Mouse (Mus musculus): ENCODE results near the gene Rp9. TPM values are rescaled to one million over a fixed set of nuclear protein-coding genes. Genes with fewer than 3 reads are reported as not detected.

Gene Rp9
- total and polyA plus RNA-seq, 2 experiments from 2014 or later: 59.4 to 81.7 TPM

DNA sequence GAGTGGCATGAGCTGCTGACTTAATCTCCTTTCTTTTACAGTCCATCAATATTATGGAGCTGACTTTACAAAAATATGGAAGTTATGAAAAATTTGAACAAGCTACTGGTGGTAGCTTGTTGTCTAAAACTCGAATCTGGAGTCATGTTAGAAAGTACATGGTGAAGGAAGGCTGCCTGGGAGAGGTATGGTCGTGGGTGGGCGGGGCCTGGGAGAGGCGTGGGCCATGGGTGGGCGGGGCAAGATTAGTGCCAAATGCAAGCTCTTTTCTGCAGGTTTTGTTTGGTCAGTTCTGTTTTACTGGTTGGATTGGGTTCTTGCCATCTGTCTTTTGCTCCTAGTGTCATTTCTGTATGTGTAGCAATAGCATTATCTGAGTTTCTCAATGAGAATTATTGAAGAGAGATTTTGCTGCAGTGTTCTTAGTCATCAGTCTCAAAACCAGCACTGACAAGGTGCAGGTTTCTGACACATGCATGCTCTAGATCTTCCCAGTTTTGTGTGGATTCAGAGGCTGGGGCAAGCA is 39.2 kb downstream of the Rp9 start:
- H3K27me3 ChIP-seq (ENCODE audit: insufficient read depth, low read length): no peaks in the 10 kb centered on the region
- H3K27ac ChIP-seq (ENCODE audit: low read depth, low read length): no peak overlapping the region
- H3K4me3 ChIP-seq (ENCODE audit: low read depth, low read length): no peak overlapping the region
- DNase-seq (ENCODE audit: low spot score) (no peak), ATAC-seq (ENCODE audit: low FRiP score) (no peak)
- WGBS: 51% methylated on average over 5 of the region's 5 CpGs
- H3K9me3 ChIP-seq (ENCODE audit: low read length): no peaks in the 10 kb centered on the region
- no peaks in the 10 kb centered on the region for H3K36me3 ChIP-seq (ENCODE audit: insufficient read depth, low read length)
- no peak overlapping the region for H3K9ac ChIP-seq (replicated peaks; ENCODE audit: low read length, poor library complexity, severe bottlenecking)
- no peak overlapping the region for H3K4me2 ChIP-seq (ENCODE audit: low read depth, low read length, poor library complexity, severe bottlenecking)
- no peak for TF ChIP-seq CTCF (IDR thresholded peaks at IDR 0.05)
- H3K4me1 ChIP-seq (ENCODE audit: insufficient read depth, low read length): no peaks in the 10 kb centered on the region

DNA sequence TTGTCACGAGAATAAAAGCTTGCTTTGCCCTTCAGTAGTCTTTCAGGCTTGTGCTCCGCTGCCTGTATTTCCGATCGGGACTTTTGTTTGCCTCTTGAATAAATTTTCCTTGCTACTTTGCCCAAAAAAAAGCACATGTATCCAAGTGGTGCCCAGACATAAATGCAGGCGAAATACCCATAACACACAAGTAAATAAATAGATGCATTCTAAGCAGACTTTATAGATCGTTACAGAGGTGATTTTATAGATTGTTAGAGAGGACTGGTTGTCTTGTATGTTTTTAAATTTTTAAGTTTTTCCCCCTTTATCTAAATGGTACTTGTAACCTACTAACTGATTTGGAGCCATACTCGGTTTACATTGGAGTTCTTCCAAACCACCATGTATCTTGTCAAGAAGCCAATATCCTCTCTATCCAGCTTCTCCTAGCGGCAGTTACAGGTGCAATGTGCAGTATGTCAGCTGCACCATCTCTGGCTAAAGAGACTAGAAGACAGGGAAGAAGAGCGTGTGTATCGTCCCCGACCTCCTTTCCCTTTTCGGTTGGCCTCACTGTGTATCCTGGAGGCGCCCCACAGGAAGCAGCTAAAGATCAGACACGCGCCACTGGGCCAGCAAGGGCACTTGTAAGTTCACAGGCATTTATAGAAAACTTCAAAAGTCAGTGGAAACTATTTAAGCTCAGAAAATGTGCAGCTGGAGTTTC is 39.9 kb downstream of the Rp9 start:
- Histone ChIP-seq H3K4me2 (ENCODE audit: low read depth, low read length, poor library complexity, severe bottlenecking) (no peak overlapping the region; the same call in 1 of the 2 replicates), H3K36me3 (ENCODE audit: insufficient read depth, low read length) (no peaks in the 10 kb centered on the region; the same call in none of the 2 replicates), H3K27me3 (ENCODE audit: insufficient read depth, low read length) (no peaks in the 10 kb centered on the region), H3K9ac (replicated peaks; ENCODE audit: low read length, poor library complexity, severe bottlenecking) (no peak overlapping the region), H3K4me1 (ENCODE audit: insufficient read depth, low read length) (no peaks in the 10 kb centered on the region), H3K27ac (ENCODE audit: low read depth, low read length) (no peak overlapping the region), H3K4me3 (ENCODE audit: low read depth, low read length) (no peak overlapping the region), H3K9me3 (ENCODE audit: low read length) (no peaks in the 10 kb centered on the region)
- TF ChIP-seq CTCF (IDR thresholded peaks at IDR 0.05): no peak; the same call in 1 of the 2 replicates
- DNase-seq (ENCODE audit: low spot score): peak; percentile 51
- ATAC-seq (ENCODE audit: low FRiP score): no peak
- WGBS: 37% methylated on average over 15 of the region's 15 CpGs

DNA sequence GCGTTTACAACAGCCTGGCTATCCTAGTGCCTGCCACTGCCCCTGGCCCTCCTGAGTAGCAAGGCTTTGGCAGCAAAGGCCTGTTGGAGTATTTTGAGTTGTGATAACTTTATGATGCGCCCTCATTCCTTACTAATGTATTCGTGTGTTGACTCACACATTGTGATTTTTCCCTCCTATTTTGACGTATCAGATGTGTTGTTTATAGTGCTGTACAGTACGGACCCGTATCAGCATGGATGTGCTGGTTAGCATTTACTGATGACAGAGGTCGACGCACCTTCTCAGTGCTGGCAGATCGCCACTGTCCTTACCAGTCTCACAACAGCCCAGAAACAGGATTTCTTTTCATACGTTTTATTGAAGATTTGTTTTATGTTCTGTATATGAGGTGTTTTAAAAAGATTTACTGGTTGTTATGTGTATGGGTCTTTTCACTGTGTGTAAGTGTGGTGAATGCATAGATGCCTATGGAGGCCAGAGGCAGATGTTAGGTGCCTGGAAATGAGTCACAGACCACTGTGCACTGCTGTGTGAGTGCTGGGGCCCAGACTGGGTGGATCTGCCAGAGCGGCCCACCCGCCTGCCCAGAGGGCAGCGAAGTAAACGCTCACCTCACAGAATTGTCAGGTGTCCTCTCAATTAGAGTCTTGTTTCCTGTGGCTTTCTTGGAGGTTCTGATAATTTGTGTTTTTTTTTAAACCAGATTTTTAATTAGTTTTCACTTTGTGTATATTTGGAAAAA is 40.7 kb downstream of the Rp9 start:
- H3K9me3 ChIP-seq (ENCODE audit: low read length): no peaks in the 10 kb centered on the region
- no peaks in the 10 kb centered on the region; the same call in none of the 2 replicates for H3K36me3 ChIP-seq (ENCODE audit: insufficient read depth, low read length)
- no peak for TF ChIP-seq CTCF (IDR thresholded peaks at IDR 0.05)
- H3K27ac ChIP-seq (ENCODE audit: low read depth, low read length): no peak overlapping the region
- H3K4me2 ChIP-seq (ENCODE audit: low read depth, low read length, poor library complexity, severe bottlenecking): no peak overlapping the region
- no peaks in the 10 kb centered on the region for H3K4me1 ChIP-seq (ENCODE audit: insufficient read depth, low read length)
- no peak for ATAC-seq (ENCODE audit: low FRiP score)
- 80% methylated on average over 14 of the region's 14 CpGs for WGBS
- no peak for DNase-seq (ENCODE audit: low spot score)
- H3K4me3 ChIP-seq (ENCODE audit: low read depth, low read length): no peak overlapping the region
- H3K27me3 ChIP-seq (ENCODE audit: insufficient read depth, low read length): no peaks in the 10 kb centered on the region
- no peak overlapping the region for H3K9ac ChIP-seq (replicated peaks; ENCODE audit: low read length, poor library complexity, severe bottlenecking)

DNA sequence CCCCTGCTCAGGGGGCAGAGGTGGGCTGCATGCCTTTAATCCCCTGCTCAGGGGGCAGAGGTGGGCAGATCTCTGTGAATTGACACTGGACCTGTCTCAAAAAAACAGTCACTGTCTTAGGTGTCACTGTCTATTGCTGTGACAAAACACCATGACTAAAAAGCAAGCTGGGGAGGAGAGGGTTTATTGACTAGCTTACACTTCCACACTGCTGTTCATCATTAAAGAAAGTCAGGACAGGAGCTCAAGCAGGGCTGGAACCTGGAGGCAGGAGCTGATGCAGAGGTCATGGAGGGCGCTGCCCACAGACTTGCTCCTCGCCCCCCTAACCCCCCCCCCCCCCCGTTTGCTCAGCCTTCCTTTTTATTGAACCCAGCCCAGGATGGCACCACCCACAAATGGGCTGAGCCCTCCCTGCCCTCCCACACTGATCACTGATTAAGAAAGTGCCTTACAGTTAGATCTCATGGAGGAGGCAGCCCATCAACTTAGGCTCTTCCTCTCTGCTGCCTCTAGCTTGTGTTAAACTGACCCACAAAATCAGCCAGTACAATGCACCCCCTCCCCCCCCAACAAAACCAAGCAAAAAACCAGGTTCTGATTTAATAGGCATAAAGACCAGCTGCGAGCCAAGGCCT is 41.4 kb downstream of the Rp9 start:
- Histone ChIP-seq H3K9me3 (ENCODE audit: low read length) (no peaks in the 10 kb centered on the region), H3K4me2 (ENCODE audit: low read depth, low read length, poor library complexity, severe bottlenecking) (no peak overlapping the region), H3K9ac (replicated peaks; ENCODE audit: low read length, poor library complexity, severe bottlenecking) (no peak overlapping the region), H3K4me3 (ENCODE audit: low read depth, low read length) (no peak overlapping the region), H3K4me1 (ENCODE audit: insufficient read depth, low read length) (no peaks in the 10 kb centered on the region), H3K36me3 (ENCODE audit: insufficient read depth, low read length) (no peaks in the 10 kb centered on the region; the same call in none of the 2 replicates), H3K27ac (ENCODE audit: low read depth, low read length) (no peak overlapping the region), H3K27me3 (ENCODE audit: insufficient read depth, low read length) (no peaks in the 10 kb centered on the region)
- no peak for DNase-seq (ENCODE audit: low spot score)
- no peak for ATAC-seq (ENCODE audit: low FRiP score)
- no peak for TF ChIP-seq CTCF (IDR thresholded peaks at IDR 0.05)
- 40% methylated on average over 3 of the region's 4 CpGs for WGBS

DNA sequence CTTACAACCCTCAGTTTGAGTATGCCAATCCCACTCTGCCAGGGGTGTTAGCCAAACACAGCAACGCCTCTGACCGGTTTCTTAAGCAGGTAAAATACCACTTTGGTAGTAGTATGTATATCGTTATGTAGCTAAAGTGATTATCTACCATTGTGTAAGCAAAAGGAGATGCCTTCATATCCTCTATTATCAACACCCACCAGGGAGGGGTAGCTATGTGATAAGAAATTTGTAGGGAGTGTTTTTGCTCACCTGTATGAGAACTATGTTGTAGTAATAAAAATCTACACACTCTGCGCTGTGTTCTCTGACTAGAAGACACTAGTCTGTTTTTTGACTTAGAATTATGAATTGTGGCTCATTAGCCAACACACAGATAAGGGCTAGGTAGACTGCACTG is 44.8 kb downstream of the Rp9 start:
- H3K27ac ChIP-seq (ENCODE audit: low read depth, low read length): no peak overlapping the region
- no peaks in the 10 kb centered on the region for H3K9me3 ChIP-seq (ENCODE audit: low read length)
- no peak for TF ChIP-seq CTCF (IDR thresholded peaks at IDR 0.05)
- H3K36me3 ChIP-seq (ENCODE audit: insufficient read depth, low read length): no peaks in the 10 kb centered on the region; the same call in none of the 2 replicates
- H3K27me3 ChIP-seq (ENCODE audit: insufficient read depth, low read length): no peaks in the 10 kb centered on the region
- ATAC-seq (ENCODE audit: low FRiP score) (no peak), DNase-seq (ENCODE audit: low spot score) (no peak)
- no peak overlapping the region for H3K9ac ChIP-seq (replicated peaks; ENCODE audit: low read length, poor library complexity, severe bottlenecking)
- H3K4me1 ChIP-seq (ENCODE audit: insufficient read depth, low read length): no peaks in the 10 kb centered on the region
- 96% methylated on average over 4 of the region's 4 CpGs for WGBS
- H3K4me2 ChIP-seq (ENCODE audit: low read depth, low read length, poor library complexity, severe bottlenecking): no peak overlapping the region
- H3K4me3 ChIP-seq (ENCODE audit: low read depth, low read length): no peak overlapping the region

Data from midbrain, postnatal 0 days (tissue).